Mouse (Mus musculus): ENCODE results near the gene Rcn1. TPM values are rescaled to one million over a fixed set of nuclear protein-coding genes. Genes with fewer than 3 reads are reported as not detected.

Rcn1 gene
- polyA plus RNA-seq, 1 experiment, result 97.3 TPM

- Histone ChIP-seq H3K36me3 (ENCODE audit: control insufficient read depth, insufficient read depth) (peaks cover 52% of the 10 kb centered on the region), H3K27me3 (ENCODE audit: control insufficient read depth, insufficient read depth, insufficient read length) (no peaks in the 10 kb centered on the region), H3ac (ENCODE audit: control insufficient read depth, insufficient read length, low read depth) (no peak overlapping the region), H3K79me2 (ENCODE audit: control insufficient read depth, insufficient read depth) (no peaks in the 10 kb centered on the region), H3K4me3 (ENCODE audit: insufficient read depth, poor library complexity, severe bottlenecking) (no peak overlapping the region), H3K79me3 (ENCODE audit: low read depth) (no peaks in the 10 kb centered on the region)
- TF ChIP-seq MAX (IDR thresholded peaks at IDR 0.05) (no peak), USF1 (IDR thresholded peaks at IDR 0.05; ENCODE audit: low read depth) (no peak), CEBPB (IDR thresholded peaks at IDR 0.05; ENCODE audit: low read depth) (no peak), MYOD1 (IDR thresholded peaks at IDR 0.05; ENCODE audit: control insufficient read depth, insufficient read length, low read depth) (no peak), CTCF (IDR thresholded peaks at IDR 0.05; ENCODE audit: control insufficient read depth, insufficient read depth, insufficient read length) (no peak), MYOG (IDR thresholded peaks at IDR 0.05; ENCODE audit: control insufficient read depth, extremely low read depth, insufficient read length) (no peak), FOSL1 (IDR thresholded peaks at IDR 0.05; ENCODE audit: insufficient read depth, low read length, poor library complexity, severe bottlenecking) (no peak)
Observed at GRCm38 (mm10) chr2:105386418-105386817, 12.7 kb downstream of the Rcn1 start.

- H3K79me2 ChIP-seq (ENCODE audit: control insufficient read depth, insufficient read depth), result no peaks in the 10 kb centered on the region
- H3K79me3 ChIP-seq (ENCODE audit: low read depth), result no peaks in the 10 kb centered on the region
- TF ChIP-seq FOSL1 (IDR thresholded peaks at IDR 0.05; ENCODE audit: insufficient read depth, low read length, poor library complexity, severe bottlenecking), result no peak
- TF ChIP-seq MYOD1 (IDR thresholded peaks at IDR 0.05; ENCODE audit: control insufficient read depth, insufficient read length, low read depth), result no peak
- no peak for TF ChIP-seq MYOG (IDR thresholded peaks at IDR 0.05; ENCODE audit: control insufficient read depth, extremely low read depth, insufficient read length)
- no peak for TF ChIP-seq USF1 (IDR thresholded peaks at IDR 0.05; ENCODE audit: low read depth)
- no peak for TF ChIP-seq MAX (IDR thresholded peaks at IDR 0.05)
- no peak for TF ChIP-seq CEBPB (IDR thresholded peaks at IDR 0.05; ENCODE audit: low read depth)
- no peak for TF ChIP-seq CTCF (IDR thresholded peaks at IDR 0.05; ENCODE audit: control insufficient read depth, insufficient read depth, insufficient read length)
- H3K4me3 ChIP-seq (ENCODE audit: insufficient read depth, poor library complexity, severe bottlenecking), result no peak overlapping the region
- peaks cover 45% of the 10 kb centered on the region for H3K36me3 ChIP-seq (ENCODE audit: control insufficient read depth, insufficient read depth)
- H3ac ChIP-seq (ENCODE audit: control insufficient read depth, insufficient read length, low read depth), result no peak overlapping the region
- no peaks in the 10 kb centered on the region for H3K27me3 ChIP-seq (ENCODE audit: control insufficient read depth, insufficient read depth, insufficient read length)
Observed at GRCm38 (mm10) chr2:105384998-105385397, 14.1 kb downstream of the Rcn1 start.

- Histone ChIP-seq H3K79me2 (ENCODE audit: control insufficient read depth, insufficient read depth) (no peaks in the 10 kb centered on the region), H3ac (ENCODE audit: control insufficient read depth, insufficient read length, low read depth) (no peak overlapping the region), H3K4me3 (ENCODE audit: insufficient read depth, poor library complexity, severe bottlenecking) (no peak overlapping the region), H3K27me3 (ENCODE audit: control insufficient read depth, insufficient read depth, insufficient read length) (no peaks in the 10 kb centered on the region), H3K79me3 (ENCODE audit: low read depth) (no peaks in the 10 kb centered on the region), H3K36me3 (ENCODE audit: control insufficient read depth, insufficient read depth) (peaks cover 25% of the 10 kb centered on the region)
- TF ChIP-seq MAX (IDR thresholded peaks at IDR 0.05), result no peak
- TF ChIP-seq MYOG (IDR thresholded peaks at IDR 0.05; ENCODE audit: control insufficient read depth, extremely low read depth, insufficient read length), result no peak
- no peak for TF ChIP-seq MYOD1 (IDR thresholded peaks at IDR 0.05; ENCODE audit: control insufficient read depth, insufficient read length, low read depth)
- TF ChIP-seq FOSL1 (IDR thresholded peaks at IDR 0.05; ENCODE audit: insufficient read depth, low read length, poor library complexity, severe bottlenecking), result no peak
- TF ChIP-seq USF1 (IDR thresholded peaks at IDR 0.05; ENCODE audit: low read depth), result no peak
- no peak for TF ChIP-seq CTCF (IDR thresholded peaks at IDR 0.05; ENCODE audit: control insufficient read depth, insufficient read depth, insufficient read length)
- no peak for TF ChIP-seq CEBPB (IDR thresholded peaks at IDR 0.05; ENCODE audit: low read depth)
Observed at GRCm38 (mm10) chr2:105383063-105383462, 16.1 kb downstream of the Rcn1 start.

GRCm38 (mm10) chr2:105380757-105381319, 18.3 kb downstream of the Rcn1 start:
- Histone ChIP-seq H3K36me3 (ENCODE audit: control insufficient read depth, insufficient read depth) (peaks cover 3% of the 10 kb centered on the region), H3ac (ENCODE audit: control insufficient read depth, insufficient read length, low read depth) (no peak overlapping the region), H3K4me3 (ENCODE audit: insufficient read depth, poor library complexity, severe bottlenecking) (no peak overlapping the region), H3K27me3 (ENCODE audit: control insufficient read depth, insufficient read depth, insufficient read length) (no peaks in the 10 kb centered on the region), H3K79me2 (ENCODE audit: control insufficient read depth, insufficient read depth) (no peaks in the 10 kb centered on the region), H3K79me3 (ENCODE audit: low read depth) (no peaks in the 10 kb centered on the region)
- TF ChIP-seq USF1 (IDR thresholded peaks at IDR 0.05; ENCODE audit: low read depth) (no peak), FOSL1 (IDR thresholded peaks at IDR 0.05; ENCODE audit: insufficient read depth, low read length, poor library complexity, severe bottlenecking) (no peak), MYOD1 (IDR thresholded peaks at IDR 0.05; ENCODE audit: control insufficient read depth, insufficient read length, low read depth) (peak; percentile 69)

GRCm38 (mm10) chr2:105379682-105380081, 19.4 kb downstream of the Rcn1 start:
- TF ChIP-seq MYOG (IDR thresholded peaks at IDR 0.05; ENCODE audit: control insufficient read depth, extremely low read depth, insufficient read length) (no peak), CTCF (IDR thresholded peaks at IDR 0.05; ENCODE audit: control insufficient read depth, insufficient read depth, insufficient read length) (no peak), MAX (IDR thresholded peaks at IDR 0.05) (no peak), USF1 (IDR thresholded peaks at IDR 0.05; ENCODE audit: low read depth) (no peak), MYOD1 (IDR thresholded peaks at IDR 0.05; ENCODE audit: control insufficient read depth, insufficient read length, low read depth) (no peak), CEBPB (IDR thresholded peaks at IDR 0.05; ENCODE audit: low read depth) (no peak), FOSL1 (IDR thresholded peaks at IDR 0.05; ENCODE audit: insufficient read depth, low read length, poor library complexity, severe bottlenecking) (no peak)
- Histone ChIP-seq H3K36me3 (ENCODE audit: control insufficient read depth, insufficient read depth) (no peaks in the 10 kb centered on the region), H3K79me3 (ENCODE audit: low read depth) (no peaks in the 10 kb centered on the region), H3ac (ENCODE audit: control insufficient read depth, insufficient read length, low read depth) (no peak overlapping the region), H3K79me2 (ENCODE audit: control insufficient read depth, insufficient read depth) (no peaks in the 10 kb centered on the region), H3K4me3 (ENCODE audit: insufficient read depth, poor library complexity, severe bottlenecking) (no peak overlapping the region), H3K27me3 (ENCODE audit: control insufficient read depth, insufficient read depth, insufficient read length) (no peaks in the 10 kb centered on the region)

GRCm38 (mm10) chr2:105375705-105376104, 23.4 kb downstream of the Rcn1 start:
- Histone ChIP-seq H3K79me3 (ENCODE audit: low read depth) (no peaks in the 10 kb centered on the region), H3K36me3 (ENCODE audit: control insufficient read depth, insufficient read depth) (no peaks in the 10 kb centered on the region), H3K79me2 (ENCODE audit: control insufficient read depth, insufficient read depth) (no peaks in the 10 kb centered on the region), H3ac (ENCODE audit: control insufficient read depth, insufficient read length, low read depth) (no peak overlapping the region), H3K4me3 (ENCODE audit: insufficient read depth, poor library complexity, severe bottlenecking) (no peak overlapping the region), H3K27me3 (ENCODE audit: control insufficient read depth, insufficient read depth, insufficient read length) (no peaks in the 10 kb centered on the region)
- no peak for TF ChIP-seq MAX (IDR thresholded peaks at IDR 0.05)
- no peak for TF ChIP-seq USF1 (IDR thresholded peaks at IDR 0.05; ENCODE audit: low read depth)
- TF ChIP-seq MYOG (IDR thresholded peaks at IDR 0.05; ENCODE audit: control insufficient read depth, extremely low read depth, insufficient read length), result no peak
- no peak for TF ChIP-seq FOSL1 (IDR thresholded peaks at IDR 0.05; ENCODE audit: insufficient read depth, low read length, poor library complexity, severe bottlenecking)
- TF ChIP-seq MYOD1 (IDR thresholded peaks at IDR 0.05; ENCODE audit: control insufficient read depth, insufficient read length, low read depth), result no peak

Measured in C2C12 (cell line).